Mouse (Mus musculus) right cerebral cortex, adult 2 months (tissue): Measurements from ENCODE around the gene Dock2.
"Not testable (repeated sequence)": the region's sequence is repeated elsewhere in the genome, so short reads cannot be mapped to it uniquely, and the experiment has no call there.

ENCODE experiments used
- DNase-seq, 2 experiments: peaks; one replicate each; pipeline ENCODE4 v3.0.0; 2021 to 2022; ENCODE audit warnings: low spot score in 2 of 2

Dock2 gene

DNA sequence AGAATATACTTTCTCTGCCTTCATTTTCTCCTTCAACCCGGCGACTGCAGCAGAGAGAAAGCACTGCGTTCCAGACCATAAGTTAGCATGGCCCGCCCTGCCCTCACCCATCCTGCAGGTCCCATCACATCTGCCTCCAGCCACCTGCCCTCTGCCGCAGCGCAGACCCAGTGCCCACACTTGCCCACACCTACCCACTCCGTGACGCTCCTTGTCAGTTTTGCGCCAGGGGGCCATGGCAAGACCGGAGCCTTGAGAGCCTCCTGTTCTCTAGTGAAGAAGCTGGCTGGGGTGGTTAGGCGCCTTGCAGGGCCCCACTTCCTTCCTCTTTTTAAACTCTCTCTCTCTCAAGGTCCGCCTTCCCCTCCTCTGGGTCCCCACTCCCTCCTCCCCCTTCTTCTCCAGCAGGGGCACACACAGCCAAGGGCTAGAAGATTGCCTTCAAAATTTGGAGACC, at the start of gene Dock2:
Gene Dock2, minus strand, starts transcription at position 306 of the 457 bp plus-strand sequence.
- DNase-seq, result no peak

- no peak for DNase-seq
Observed at GRCm38 (mm10) chr11:34832678-34833077, 49.0 kb upstream of the Dock2 start.

- no peak for DNase-seq
Observed at GRCm38 (mm10) chr11:34827803-34828202, 44.1 kb upstream of the Dock2 start.

DNA sequence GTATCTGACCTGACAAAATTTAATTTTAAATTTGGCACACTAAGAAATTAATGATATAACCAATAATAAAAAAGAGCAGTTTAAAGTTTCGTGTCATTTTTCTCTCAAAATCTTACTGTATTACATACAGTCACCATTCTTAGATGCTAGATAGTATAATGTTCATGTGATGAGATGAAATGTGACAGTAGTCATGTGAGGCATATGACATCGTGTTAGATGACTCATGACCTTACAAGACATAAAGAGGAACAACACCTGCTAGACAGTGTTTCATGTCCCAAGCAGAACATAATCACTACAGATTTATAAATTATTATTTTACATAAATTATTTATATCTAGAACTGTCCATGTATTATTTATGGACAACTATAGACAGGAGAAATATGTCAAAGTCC, 43.2 kb upstream of the Dock2 start:
- no peak for DNase-seq

DNA sequence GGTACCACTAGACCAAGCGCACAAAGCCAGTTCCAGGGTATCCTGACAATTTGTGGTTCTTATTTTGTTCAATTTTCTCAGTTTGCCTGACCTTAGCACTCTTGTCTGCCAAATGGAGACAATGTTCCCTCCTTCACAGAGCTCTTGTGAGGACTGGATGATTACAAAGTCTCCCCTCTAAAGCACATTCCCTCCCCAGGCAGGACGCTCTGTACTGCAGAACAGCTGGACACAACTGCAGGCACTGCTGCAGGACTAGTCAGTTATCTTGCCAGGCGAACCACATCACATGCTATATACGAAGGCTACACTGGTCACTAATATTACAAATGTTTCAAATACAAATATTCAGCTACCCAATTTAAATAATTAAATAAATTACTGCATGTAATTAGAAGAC, 41.1 kb upstream of the Dock2 start:
- no peak for DNase-seq

DNA sequence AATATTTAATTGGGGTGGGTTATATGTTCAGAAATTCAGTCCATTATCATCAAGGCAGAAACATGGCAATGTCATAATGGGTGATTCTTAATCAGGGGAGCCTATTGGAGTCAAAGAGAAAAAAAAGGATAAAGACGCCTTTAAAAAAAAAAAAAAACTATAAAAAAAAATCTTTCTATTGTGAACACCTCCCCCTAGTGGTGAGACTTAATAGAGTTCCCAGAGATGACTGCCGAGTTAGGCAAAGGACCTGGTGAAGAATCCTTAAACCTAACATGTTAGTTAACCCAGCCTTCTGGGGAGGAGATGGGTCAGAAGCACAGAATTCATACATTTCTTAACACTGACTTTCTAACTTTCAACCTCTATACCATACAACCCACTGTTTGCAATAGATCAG, 31.1 kb upstream of the Dock2 start:
- DNase-seq, result no peak

GRCm38 (mm10) chr11:34814319-34814718, 30.6 kb upstream of the Dock2 start:
- no peak for DNase-seq

DNA sequence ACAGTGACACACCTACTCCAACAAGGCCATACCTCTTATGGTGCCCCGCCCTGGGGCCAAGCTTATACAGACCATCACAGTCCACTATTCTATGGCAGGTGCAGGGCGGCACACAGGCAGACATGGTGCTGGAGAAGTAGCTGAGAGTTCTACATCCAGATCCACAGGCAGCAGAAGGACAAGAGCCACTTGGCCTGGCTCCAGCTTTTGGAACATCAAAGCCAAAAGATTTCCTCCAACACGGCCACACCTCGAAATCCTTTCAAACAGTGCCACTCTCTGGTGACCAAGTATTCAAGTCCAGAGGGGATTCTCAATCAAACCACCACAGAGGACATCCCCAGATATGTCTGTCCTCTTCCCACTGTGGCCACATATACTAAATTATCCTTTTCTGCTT, 21.3 kb upstream of the Dock2 start:
- not testable (repeated sequence) for DNase-seq

DNA sequence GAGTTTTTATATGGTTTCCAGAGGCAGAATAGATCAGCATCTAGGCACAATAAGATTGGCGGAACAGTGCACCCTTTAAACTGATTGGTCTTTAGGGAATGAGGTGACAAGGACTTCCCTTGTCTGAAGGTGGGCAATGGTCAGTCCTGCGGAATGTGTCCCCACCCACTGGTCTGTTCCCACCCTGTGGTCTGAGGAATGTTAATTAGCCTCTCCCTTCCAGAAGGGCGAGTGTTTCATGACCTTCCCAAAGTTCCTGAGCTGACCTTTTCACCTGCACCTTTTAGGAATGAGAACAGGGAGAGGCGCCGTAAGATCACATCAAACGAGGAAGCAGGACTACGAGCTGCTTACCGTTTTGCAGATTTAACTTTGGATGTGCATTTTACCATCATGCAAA, 14.4 kb upstream of the Dock2 start:
- not testable (repeated sequence) for DNase-seq

DNA sequence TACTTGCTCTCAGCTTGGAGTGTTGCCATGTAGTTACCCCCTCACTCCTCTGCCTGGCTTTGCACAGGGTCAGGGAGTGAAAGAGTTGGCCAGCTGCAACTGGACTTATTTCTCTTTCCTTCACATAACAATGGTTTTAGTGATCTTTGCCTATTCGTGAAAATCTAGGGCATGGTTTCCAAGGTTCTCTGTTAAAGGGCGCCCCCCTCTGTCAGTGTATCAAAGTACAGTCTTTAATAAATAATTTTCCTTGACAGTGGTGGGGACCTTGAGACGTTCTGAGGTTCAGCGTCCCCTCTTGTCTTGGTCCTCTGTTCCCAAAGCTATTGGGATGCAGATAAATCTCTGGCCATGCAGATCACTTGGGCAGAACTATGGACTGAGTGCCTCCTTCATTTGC, 12.4 kb upstream of the Dock2 start:
- peak; percentile 7 to 30 for DNase-seq

DNA sequence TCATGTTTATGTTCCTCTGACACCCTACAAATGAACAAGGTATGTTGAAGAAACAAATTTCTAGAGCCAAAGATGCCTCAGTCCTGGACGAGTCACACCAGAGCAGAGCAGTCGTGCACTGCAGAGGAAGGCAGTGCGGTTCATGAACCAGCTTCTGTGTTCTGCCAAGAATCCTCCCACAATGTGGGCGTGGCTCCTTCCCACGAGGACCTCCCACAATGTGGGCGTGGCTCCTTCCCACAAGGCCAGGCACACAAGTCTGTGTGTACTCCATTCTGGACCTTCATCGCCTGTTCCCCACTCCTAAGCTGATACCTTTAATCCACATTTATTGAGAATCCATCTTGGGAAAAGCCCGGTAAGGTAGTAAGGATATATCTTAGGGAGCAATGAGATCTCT, 8.2 kb upstream of the Dock2 start:
- DNase-seq, result no peak

DNA sequence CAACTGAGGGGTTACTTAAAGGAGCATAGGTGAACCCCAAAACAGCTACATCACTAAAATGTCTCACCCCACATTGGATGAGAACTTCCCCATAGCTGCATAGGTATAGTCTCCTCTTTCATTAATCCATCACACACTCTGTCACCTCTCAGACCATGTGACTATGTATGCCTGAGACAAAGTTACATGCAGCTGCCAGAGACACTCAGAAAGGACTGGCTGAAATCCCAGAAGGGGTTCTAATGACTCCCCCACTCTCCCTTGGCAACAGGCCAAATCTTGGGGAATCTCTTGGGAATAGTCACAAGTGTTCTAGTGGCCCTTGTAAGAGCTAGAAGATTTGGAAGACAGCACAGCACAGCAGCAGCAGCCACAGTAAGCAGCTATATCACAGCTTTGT, 1.2 kb upstream of the Dock2 start:
- no peak for DNase-seq

DNA sequence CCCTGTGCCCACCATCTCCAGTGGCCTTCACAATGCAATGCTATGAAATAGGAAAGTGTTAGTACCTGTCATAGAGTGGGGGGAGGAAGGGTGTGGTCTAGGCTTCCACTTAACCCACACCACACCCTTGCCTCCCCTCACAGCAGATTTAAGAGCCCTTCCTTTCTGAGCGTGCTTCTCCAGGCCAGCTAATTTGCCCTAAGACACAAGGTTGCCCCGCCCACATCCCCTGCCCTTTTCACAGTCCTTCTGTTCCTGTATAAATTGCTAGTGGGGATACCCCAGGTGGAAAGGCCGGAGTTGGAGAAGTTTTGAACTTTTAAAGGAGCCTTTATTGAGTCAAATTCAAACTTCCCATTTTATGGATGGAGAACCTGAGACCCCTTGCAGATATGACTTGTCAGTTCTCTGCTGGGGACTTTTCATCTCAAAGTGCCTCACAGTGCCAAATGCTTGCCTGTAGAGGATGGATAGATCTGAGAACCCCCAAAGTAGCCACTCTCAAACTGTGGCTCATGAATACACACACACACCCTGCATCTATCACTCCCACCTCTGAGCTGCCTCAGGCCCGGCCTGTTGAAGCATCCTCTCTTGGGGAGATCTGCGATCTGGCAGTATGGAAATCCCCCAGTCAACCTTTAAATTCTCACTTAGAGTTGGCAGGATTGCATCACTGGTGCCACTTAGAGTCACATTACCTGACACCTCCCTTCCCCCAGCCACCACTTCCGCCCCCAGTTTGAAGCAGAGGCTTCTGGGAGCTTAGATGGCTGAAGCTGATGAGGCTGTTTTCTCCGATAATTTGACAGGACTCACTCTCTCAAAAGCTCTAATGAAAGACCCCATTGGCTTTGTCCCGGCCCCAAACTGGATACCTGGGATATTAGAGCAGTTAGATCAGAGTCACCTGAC, 919 bp downstream of the Dock2 start:
- peak in 1 of 2 experiments; percentile 14 for DNase-seq

GRCm38 (mm10) chr11:34780786-34781185, 2.9 kb downstream of the Dock2 start:
- DNase-seq, result no peak

- no peak for DNase-seq
Observed at GRCm38 (mm10) chr11:34779966-34780365, 3.7 kb downstream of the Dock2 start.

GRCm38 (mm10) chr11:34778351-34778750, 5.3 kb downstream of the Dock2 start:
- no peak for DNase-seq

- DNase-seq, result no peak
Observed at GRCm38 (mm10) chr11:34777529-34777928, 6.2 kb downstream of the Dock2 start.

DNA sequence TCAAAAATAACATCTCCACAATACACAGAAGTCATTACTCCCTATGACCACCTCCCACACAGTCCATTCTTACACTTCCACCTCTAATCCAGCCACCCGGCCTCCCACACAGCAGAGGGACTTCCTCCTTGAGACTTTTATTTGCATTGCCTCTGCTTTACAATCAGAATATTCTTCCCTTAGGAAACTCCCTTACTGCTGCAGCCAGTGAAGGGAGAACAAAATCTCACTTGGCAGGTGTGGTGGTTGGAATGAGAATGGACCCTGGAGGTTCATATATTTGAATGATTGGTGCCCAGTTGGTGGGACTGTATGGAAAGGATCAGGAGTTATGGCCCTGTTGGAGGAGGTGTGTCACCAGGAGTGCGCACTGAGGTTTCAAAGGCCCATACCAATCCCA, 7.6 kb downstream of the Dock2 start:
- no peak for DNase-seq

- DNase-seq, result no peak
Observed at GRCm38 (mm10) chr11:34774636-34775035, 9.1 kb downstream of the Dock2 start.

DNA sequence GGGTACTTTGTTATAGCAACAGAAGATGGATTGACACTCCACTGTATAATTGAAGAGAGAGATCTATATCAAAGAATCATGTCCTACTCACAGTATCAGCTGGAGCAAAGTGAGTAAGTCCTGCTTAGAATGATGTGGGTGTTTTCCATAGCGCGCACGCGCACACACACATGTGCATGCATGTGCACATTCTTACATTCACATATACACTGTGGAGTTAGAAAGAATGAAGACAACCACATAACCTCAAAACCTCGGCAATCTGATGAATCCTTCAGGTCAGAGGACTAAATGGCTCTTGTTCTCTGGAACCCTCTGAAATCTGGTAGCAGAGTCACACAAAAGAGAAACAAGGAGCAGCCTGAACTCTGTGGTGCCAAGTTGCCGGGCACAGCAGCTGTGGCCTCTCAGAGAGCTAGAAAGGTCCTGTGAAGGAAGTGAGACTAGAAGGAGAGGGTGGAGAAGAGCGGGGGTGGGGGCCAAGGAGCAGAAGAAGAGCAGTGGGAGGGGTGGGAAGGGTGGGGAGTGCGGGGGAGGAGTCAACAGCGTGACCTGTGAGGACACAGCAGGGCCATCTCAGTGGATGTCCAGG, 10.3 kb downstream of the Dock2 start:
- no peak for DNase-seq

DNA sequence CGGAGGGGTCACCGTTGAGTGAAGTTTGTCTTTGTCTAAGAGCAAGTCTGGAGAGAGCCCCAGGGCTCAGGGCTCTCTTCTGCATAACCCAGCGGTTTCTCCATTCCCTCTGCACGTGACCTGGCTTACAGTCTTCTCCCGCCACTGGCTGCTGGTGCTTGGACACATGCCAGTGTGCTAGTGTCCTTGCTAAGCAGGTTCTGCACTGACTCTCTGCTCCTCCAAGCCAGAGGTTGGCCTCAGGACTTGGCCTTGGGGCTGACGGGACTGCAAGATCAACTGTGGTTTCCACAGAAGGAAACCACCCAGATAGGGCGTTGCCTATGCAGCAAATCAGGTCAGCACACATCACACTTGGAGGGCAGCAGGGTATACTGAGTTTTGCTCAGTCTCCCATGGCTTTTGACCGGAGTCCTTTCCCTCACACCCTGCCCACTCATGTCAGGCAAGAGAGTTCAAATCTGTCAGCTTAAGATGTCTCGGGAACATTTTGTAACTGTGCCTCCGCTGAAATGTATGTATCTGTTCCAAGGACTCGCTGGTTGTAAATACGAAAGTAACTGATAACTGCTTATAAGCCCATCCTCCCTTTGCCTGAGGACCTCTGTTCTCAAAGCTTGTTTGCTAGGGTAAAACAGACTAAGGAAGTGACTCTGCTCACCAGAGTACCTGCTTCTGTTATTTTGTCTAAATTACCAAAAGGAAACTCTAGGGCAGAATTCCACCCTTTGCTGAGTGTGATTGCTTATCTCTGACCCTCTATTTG, 12.3 kb downstream of the Dock2 start:
- DNase-seq, result no peak

DNA sequence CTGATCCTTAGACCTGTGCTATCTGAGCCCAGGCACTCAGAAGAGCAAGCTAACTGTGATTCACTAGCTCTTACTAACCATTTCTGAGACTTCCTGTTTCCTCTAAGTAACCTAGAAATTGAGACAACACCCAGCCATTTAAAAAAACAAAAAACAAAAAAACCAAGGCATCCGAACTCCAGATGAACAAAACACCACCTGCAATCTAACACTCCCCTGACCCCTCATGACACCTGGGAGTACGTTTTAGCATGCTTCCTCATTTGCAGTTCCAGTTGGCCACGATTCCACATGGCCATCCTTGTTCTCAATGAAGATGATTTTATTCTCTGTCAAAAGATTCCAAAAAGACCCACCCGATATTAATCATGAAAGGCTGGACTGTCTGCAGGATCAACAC, 13.0 kb downstream of the Dock2 start:
- no peak for DNase-seq
